Mouse (Mus musculus): ENCODE measurements around the gene Cir1. TPM values are rescaled to one million over a fixed set of nuclear protein-coding genes. Genes with fewer than 3 reads are reported as not detected.

Gene Cir1
- 24.6 and 25.0 TPM in 2 replicates for polyA plus RNA-seq (2015; fragmentation: Nextera tagmentation; extraction: Ambion mirVana)

- Histone ChIP-seq H3K9me3 (ENCODE audit: control insufficient read depth, low read length) (no peaks in the 10 kb centered on the region), H3K4me2 (ENCODE audit: low read depth, low read length) (peak within 1 kb of the TSS; percentile 59), H3K36me3 (ENCODE audit: control insufficient read depth, insufficient read depth, low read length) (peaks cover 11% of the 10 kb centered on the region), H3K4me1 (replicated peaks; ENCODE audit: control insufficient read depth, insufficient read depth, low read length) (peaks cover 9% of the 10 kb centered on the region), H3K27ac (ENCODE audit: low read length) (peak within 1 kb of the TSS; percentile 81), H3K9ac (ENCODE audit: low read length) (peak within 1 kb of the TSS; percentile 72), H3K27me3 (ENCODE audit: control insufficient read depth, insufficient read depth, low read depth, low read length) (no peaks in the 10 kb centered on the region), H3K4me3 (ENCODE audit: low read length) (peak within 1 kb of the TSS; percentile 63)
- peak; percentile 99 for ATAC-seq (ENCODE audit: low read depth)
- under 1% methylated on average over 64 of the region's 64 CpGs for WGBS
Observed at GRCm38 (mm10) chr2:73312152-73313116, at the start of gene Cir1, which contains the start of gene Scrn3. Gene Cir1, minus strand, starts transcription at chr2:73312701. Gene Scrn3, plus strand, starts transcription at chr2:73312601.

DNA sequence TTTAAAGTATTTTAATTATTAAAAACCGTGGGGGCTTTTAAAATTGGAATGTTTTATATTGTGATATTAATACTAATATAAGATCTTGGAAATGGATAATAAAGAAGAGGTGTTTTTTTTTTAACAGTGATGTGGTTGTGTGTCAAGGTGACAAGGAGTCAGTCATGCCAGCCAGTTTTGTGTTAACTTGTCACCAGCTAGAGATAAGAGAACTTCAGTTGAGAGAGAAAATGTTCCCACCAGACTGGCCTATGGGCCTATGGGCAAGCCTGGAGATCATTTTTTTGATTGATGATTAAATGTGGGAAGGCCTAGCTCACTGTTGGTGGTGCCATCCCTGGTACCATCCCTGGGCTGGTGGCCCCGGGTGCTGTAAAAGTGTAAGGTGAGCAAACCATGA lies 48.0 kb upstream of the Cir1 start:
- no peak overlapping the region for H3K4me3 ChIP-seq (ENCODE audit: low read length)
- no peaks in the 10 kb centered on the region for H3K36me3 ChIP-seq (ENCODE audit: control insufficient read depth, insufficient read depth, low read length)
- H3K9me3 ChIP-seq (ENCODE audit: control insufficient read depth, low read length), result no peaks in the 10 kb centered on the region
- H3K4me1 ChIP-seq (replicated peaks; ENCODE audit: control insufficient read depth, insufficient read depth, low read length), result no peaks in the 10 kb centered on the region
- no peak overlapping the region for H3K27ac ChIP-seq (ENCODE audit: low read length)
- H3K27me3 ChIP-seq (ENCODE audit: control insufficient read depth, insufficient read depth, low read depth, low read length), result no peaks in the 10 kb centered on the region
- no peak for ATAC-seq (ENCODE audit: low read depth)
- no peak overlapping the region for H3K4me2 ChIP-seq (ENCODE audit: low read depth, low read length)
- 88% methylated on average over 2 of the region's 2 CpGs for WGBS
- H3K9ac ChIP-seq (ENCODE audit: low read length), result no peak overlapping the region

- Histone ChIP-seq H3K27ac (ENCODE audit: low read length) (no peak overlapping the region), H3K9me3 (ENCODE audit: control insufficient read depth, low read length) (no peaks in the 10 kb centered on the region), H3K4me3 (ENCODE audit: low read length) (no peak overlapping the region), H3K4me1 (replicated peaks; ENCODE audit: control insufficient read depth, insufficient read depth, low read length) (no peaks in the 10 kb centered on the region), H3K36me3 (ENCODE audit: control insufficient read depth, insufficient read depth, low read length) (no peaks in the 10 kb centered on the region), H3K4me2 (ENCODE audit: low read depth, low read length) (no peak overlapping the region), H3K27me3 (ENCODE audit: control insufficient read depth, insufficient read depth, low read depth, low read length) (no peaks in the 10 kb centered on the region), H3K9ac (ENCODE audit: low read length) (no peak overlapping the region)
- ATAC-seq (ENCODE audit: low read depth), result no peak
- WGBS, result 84% methylated on average over 5 of the region's 5 CpGs
Observed at GRCm38 (mm10) chr2:73359941-73360340, 47.4 kb upstream of the Cir1 start.

DNA sequence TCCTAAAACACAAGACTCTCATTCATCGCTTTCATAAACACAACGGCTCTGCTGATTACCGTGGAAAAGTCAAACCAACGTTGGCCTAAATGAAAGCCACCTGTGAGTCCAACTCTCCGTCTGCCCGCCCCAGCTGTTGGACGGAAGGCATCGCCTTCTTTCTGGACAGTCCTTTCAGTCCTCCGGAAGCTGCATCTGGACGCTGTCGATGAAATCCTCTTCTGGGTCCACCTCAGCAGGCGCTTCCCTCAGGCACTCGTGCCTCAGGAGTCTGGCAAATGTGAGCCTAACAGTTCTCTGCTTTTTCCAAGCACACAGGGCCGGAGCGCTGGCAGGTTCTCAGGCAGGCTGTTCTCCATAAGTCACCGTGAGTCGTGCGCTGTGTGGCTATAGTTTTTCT lies 44.5 kb upstream of the Cir1 start:
- Histone ChIP-seq H3K4me2 (ENCODE audit: low read depth, low read length) (peak overlapping the region; percentile 29), H3K36me3 (ENCODE audit: control insufficient read depth, insufficient read depth, low read length) (no peaks in the 10 kb centered on the region), H3K9me3 (ENCODE audit: control insufficient read depth, low read length) (no peaks in the 10 kb centered on the region), H3K4me3 (ENCODE audit: low read length) (0 out of 2 replicates have a peak overlapping the region, but pooled peaks have one; percentile 6), H3K27ac (ENCODE audit: low read length) (no peak overlapping the region), H3K27me3 (ENCODE audit: control insufficient read depth, insufficient read depth, low read depth, low read length) (no peaks in the 10 kb centered on the region), H3K9ac (ENCODE audit: low read length) (peak overlapping the region; percentile 35; the same call in 1 of the 2 replicates), H3K4me1 (replicated peaks; ENCODE audit: control insufficient read depth, insufficient read depth, low read length) (peaks cover 2% of the 10 kb centered on the region; the same call in 1 of the 2 replicates)
- 61% methylated on average over 18 of the region's 18 CpGs for WGBS
- no peak for ATAC-seq (ENCODE audit: low read depth)

DNA sequence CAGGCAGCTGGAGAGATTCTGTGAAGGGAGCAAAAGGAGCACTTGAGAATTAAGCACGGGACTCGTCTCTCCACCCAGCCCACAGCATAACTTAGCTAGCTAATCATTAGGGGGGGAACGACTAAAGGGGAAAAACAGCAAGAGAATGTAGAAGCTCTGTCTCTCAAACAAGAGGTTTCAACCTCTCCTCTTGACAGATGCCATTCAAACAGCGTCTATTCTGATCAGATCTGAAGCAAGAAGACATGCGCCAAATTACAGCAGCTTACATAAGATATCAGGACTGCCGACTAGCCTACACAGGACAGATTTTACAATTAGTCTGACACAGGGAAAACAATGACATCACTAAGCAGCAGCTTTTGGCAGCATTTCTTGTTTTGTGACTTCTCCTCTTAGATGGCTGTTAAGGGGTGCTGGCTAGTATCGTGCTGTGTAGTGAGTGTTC lies 39.5 kb upstream of the Cir1 start:
- Histone ChIP-seq H3K36me3 (ENCODE audit: control insufficient read depth, insufficient read depth, low read length) (no peaks in the 10 kb centered on the region), H3K9me3 (ENCODE audit: control insufficient read depth, low read length) (no peaks in the 10 kb centered on the region), H3K4me2 (ENCODE audit: low read depth, low read length) (peak overlapping the region; percentile 45), H3K4me1 (replicated peaks; ENCODE audit: control insufficient read depth, insufficient read depth, low read length) (peaks cover 7% of the 10 kb centered on the region; the same call in 1 of the 2 replicates), H3K27me3 (ENCODE audit: control insufficient read depth, insufficient read depth, low read depth, low read length) (no peaks in the 10 kb centered on the region), H3K4me3 (ENCODE audit: low read length) (peak overlapping the region; percentile 10; the same call in 1 of the 2 replicates), H3K9ac (ENCODE audit: low read length) (peak overlapping the region; percentile 35), H3K27ac (ENCODE audit: low read length) (peak overlapping the region; percentile 59; the same call in 1 of the 2 replicates)
- ATAC-seq (ENCODE audit: low read depth), result peak; percentile 68; the same call in 1 of the 2 replicates
- WGBS, result 23% methylated on average over 7 of the region's 7 CpGs

DNA sequence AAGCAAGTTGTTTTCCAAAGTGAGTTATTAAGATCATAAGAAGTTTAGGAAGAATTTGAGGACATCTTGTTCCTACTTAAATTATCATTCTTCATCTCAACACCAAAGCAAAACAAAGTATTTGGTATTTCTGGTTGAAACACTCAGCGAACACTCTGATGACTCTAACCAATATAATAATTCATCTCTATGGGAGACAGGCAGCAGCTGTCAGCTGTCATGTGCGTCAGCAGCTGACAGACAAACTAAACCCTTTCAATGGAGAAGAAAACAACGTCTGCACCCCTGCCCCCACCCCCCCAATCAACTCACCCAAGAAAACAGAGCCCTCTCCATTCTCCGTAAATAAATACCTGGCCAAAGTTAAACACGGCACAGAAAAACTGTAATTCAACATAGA lies 39.0 kb upstream of the Cir1 start:
- peak overlapping the region; percentile 59; the same call in 1 of the 2 replicates for H3K27ac ChIP-seq (ENCODE audit: low read length)
- ATAC-seq (ENCODE audit: low read depth), result peak; percentile 62; the same call in 1 of the 2 replicates
- H3K27me3 ChIP-seq (ENCODE audit: control insufficient read depth, insufficient read depth, low read depth, low read length), result no peaks in the 10 kb centered on the region
- H3K36me3 ChIP-seq (ENCODE audit: control insufficient read depth, insufficient read depth, low read length), result no peaks in the 10 kb centered on the region
- H3K4me1 ChIP-seq (replicated peaks; ENCODE audit: control insufficient read depth, insufficient read depth, low read length), result peaks cover 7% of the 10 kb centered on the region; the same call in 1 of the 2 replicates
- 23% methylated on average over 5 of the region's 5 CpGs for WGBS
- peak overlapping the region; percentile 10; the same call in 1 of the 2 replicates for H3K4me3 ChIP-seq (ENCODE audit: low read length)
- H3K9me3 ChIP-seq (ENCODE audit: control insufficient read depth, low read length), result no peaks in the 10 kb centered on the region
- H3K9ac ChIP-seq (ENCODE audit: low read length), result peak overlapping the region; percentile 35
- H3K4me2 ChIP-seq (ENCODE audit: low read depth, low read length), result peak overlapping the region; percentile 45

DNA sequence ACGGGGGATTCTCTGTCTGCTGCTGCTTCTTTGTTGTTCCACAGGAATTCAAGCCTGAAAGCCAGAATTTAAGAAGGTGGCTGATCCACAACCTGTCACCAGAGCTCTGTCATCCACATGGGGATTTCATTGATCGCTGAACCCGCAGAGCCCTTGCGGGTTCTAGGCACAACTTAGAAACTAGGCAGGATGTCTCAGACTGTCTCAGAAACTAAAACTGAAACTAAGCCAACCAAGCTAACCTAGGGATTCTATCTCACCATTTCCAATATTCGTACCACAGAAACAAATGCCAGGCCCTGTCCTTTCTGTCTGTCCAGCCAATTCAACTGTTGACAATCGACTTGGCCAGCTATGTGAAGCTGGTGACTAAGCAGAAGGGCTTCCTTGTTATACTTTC lies 35.7 kb upstream of the Cir1 start:
- Histone ChIP-seq H3K9ac (ENCODE audit: low read length) (no peak overlapping the region), H3K27me3 (ENCODE audit: control insufficient read depth, insufficient read depth, low read depth, low read length) (no peaks in the 10 kb centered on the region), H3K4me1 (replicated peaks; ENCODE audit: control insufficient read depth, insufficient read depth, low read length) (peaks cover 7% of the 10 kb centered on the region; the same call in 1 of the 2 replicates), H3K36me3 (ENCODE audit: control insufficient read depth, insufficient read depth, low read length) (no peaks in the 10 kb centered on the region), H3K4me3 (ENCODE audit: low read length) (no peak overlapping the region), H3K9me3 (ENCODE audit: control insufficient read depth, low read length) (no peaks in the 10 kb centered on the region), H3K4me2 (ENCODE audit: low read depth, low read length) (peak overlapping the region; percentile 38), H3K27ac (ENCODE audit: low read length) (no peak overlapping the region)
- no peak for ATAC-seq (ENCODE audit: low read depth)
- 73% methylated on average over 6 of the region's 6 CpGs for WGBS

DNA sequence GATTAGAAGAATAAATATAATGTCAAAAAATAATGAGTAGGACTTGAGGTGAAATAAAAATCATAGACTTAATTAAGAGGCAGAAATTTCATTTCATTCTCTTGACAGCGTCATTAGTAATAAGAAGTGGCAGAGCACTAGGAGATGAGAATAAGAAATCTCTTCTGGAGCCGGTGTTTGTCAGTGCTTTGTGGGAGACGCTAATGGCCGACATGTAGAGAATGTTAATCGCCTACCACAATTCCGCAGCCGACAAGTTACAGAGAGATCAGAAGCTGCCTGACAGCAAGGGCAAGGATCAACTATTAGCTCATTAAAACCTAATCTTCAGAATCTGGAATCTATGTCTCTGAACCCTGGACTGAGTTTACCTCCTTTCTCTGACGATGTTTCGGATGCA lies 35.3 kb upstream of the Cir1 start:
- peaks cover 7% of the 10 kb centered on the region; the same call in 1 of the 2 replicates for H3K4me1 ChIP-seq (replicated peaks; ENCODE audit: control insufficient read depth, insufficient read depth, low read length)
- no peaks in the 10 kb centered on the region for H3K9me3 ChIP-seq (ENCODE audit: control insufficient read depth, low read length)
- no peaks in the 10 kb centered on the region for H3K27me3 ChIP-seq (ENCODE audit: control insufficient read depth, insufficient read depth, low read depth, low read length)
- WGBS, result 60% methylated on average over 9 of the region's 9 CpGs
- no peaks in the 10 kb centered on the region for H3K36me3 ChIP-seq (ENCODE audit: control insufficient read depth, insufficient read depth, low read length)
- no peak overlapping the region for H3K27ac ChIP-seq (ENCODE audit: low read length)
- no peak overlapping the region for H3K4me3 ChIP-seq (ENCODE audit: low read length)
- no peak overlapping the region for H3K9ac ChIP-seq (ENCODE audit: low read length)
- ATAC-seq (ENCODE audit: low read depth), result no peak
- H3K4me2 ChIP-seq (ENCODE audit: low read depth, low read length), result peak overlapping the region; percentile 38

DNA sequence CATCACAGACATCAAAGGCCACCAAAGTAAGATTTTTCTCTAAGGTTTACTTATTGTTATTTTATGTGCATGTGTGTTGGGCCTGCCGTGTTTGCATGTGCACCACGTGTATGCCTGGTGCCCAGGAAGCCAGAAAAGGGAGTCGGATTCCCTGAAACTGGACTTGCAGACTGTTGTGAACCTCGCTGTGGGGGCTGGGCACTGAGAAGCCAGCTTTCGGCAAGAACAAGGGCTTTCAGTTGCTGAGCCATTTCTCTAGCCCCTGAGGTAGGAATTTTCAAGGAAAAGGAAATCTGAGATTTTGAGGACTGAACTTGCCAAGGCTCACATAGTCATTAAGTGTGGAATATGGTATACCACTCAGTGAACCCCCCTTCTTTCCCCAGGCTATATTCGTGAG lies 34.6 kb upstream of the Cir1 start:
- ATAC-seq (ENCODE audit: low read depth), result no peak
- no peak overlapping the region for H3K4me3 ChIP-seq (ENCODE audit: low read length)
- H3K4me1 ChIP-seq (replicated peaks; ENCODE audit: control insufficient read depth, insufficient read depth, low read length), result peaks cover 7% of the 10 kb centered on the region; the same call in 1 of the 2 replicates
- H3K9ac ChIP-seq (ENCODE audit: low read length), result no peak overlapping the region
- H3K27me3 ChIP-seq (ENCODE audit: control insufficient read depth, insufficient read depth, low read depth, low read length), result no peaks in the 10 kb centered on the region
- 59% methylated on average over 6 of the region's 6 CpGs for WGBS
- no peak overlapping the region for H3K4me2 ChIP-seq (ENCODE audit: low read depth, low read length)
- no peak overlapping the region for H3K27ac ChIP-seq (ENCODE audit: low read length)
- no peaks in the 10 kb centered on the region for H3K9me3 ChIP-seq (ENCODE audit: control insufficient read depth, low read length)
- no peaks in the 10 kb centered on the region for H3K36me3 ChIP-seq (ENCODE audit: control insufficient read depth, insufficient read depth, low read length)
